Mouse (Mus musculus): ENCODE data around the gene Drc3. TPM values are rescaled to one million over a fixed set of nuclear protein-coding genes. Genes with fewer than 3 reads are reported as not detected.

Drc3 gene
- polyA plus RNA-seq, 1 experiment: 0.08 TPM

- H3ac ChIP-seq (ENCODE audit: control insufficient read depth, insufficient read length): no peak overlapping the region
- no peak overlapping the region for H3K4me3 ChIP-seq
- TF ChIP-seq E2F4 (IDR thresholded peaks at IDR 0.05; ENCODE audit: insufficient read depth): no peak
- TF ChIP-seq REST (IDR thresholded peaks at IDR 0.05; ENCODE audit: insufficient read depth, insufficient read length): no peak
- TF ChIP-seq POLR2AphosphoS2 (IDR thresholded peaks at IDR 0.05; ENCODE audit: insufficient read length, low read depth): no peak
- no peak for TF ChIP-seq POLR2A (IDR thresholded peaks at IDR 0.05; ENCODE audit: insufficient read length, low read depth)
- TF ChIP-seq MYOG (IDR thresholded peaks at IDR 0.05; ENCODE audit: control insufficient read depth in 1 of 3, insufficient read depth in 1 of 3, insufficient read length in 2 of 3, low read depth in 2 of 3): no peak
- TF ChIP-seq SRF (IDR thresholded peaks at IDR 0.05; ENCODE audit: control insufficient read depth, insufficient read length, low read depth): no peak
- no peak for TF ChIP-seq TCF12 (IDR thresholded peaks at IDR 0.05; ENCODE audit: insufficient read depth, poor library complexity, severe bottlenecking)
- no peak for TF ChIP-seq TCF3 (IDR thresholded peaks at IDR 0.05; ENCODE audit: insufficient read length, low read depth)
- no peak for TF ChIP-seq MAX (IDR thresholded peaks at IDR 0.05; ENCODE audit: low read depth)
- no peak for TF ChIP-seq CEBPB (IDR thresholded peaks at IDR 0.05; ENCODE audit: insufficient read depth, poor library complexity, severe bottlenecking)
- no peak for TF ChIP-seq USF1 (IDR thresholded peaks at IDR 0.05; ENCODE audit: low read depth)
- no peak for TF ChIP-seq MYOD1 (IDR thresholded peaks at IDR 0.05; ENCODE audit: control insufficient read depth in 1 of 3, insufficient read length in 2 of 3, low read depth in 2 of 3)
- H3K79me2 ChIP-seq (ENCODE audit: control insufficient read depth, insufficient read depth): peaks cover 4% of the 10 kb centered on the region
- no peaks in the 10 kb centered on the region for H3K27me3 ChIP-seq (ENCODE audit: control insufficient read depth, insufficient read depth, insufficient read length)
- no peaks in the 10 kb centered on the region for H3K36me3 ChIP-seq (ENCODE audit: control insufficient read depth, insufficient read depth)
- H3K4me2 ChIP-seq (ENCODE audit: low read depth): no peak overlapping the region
Observed at GRCm38 (mm10) chr11:60335771-60336170, 17.4 kb upstream of the Drc3 start.

DNA sequence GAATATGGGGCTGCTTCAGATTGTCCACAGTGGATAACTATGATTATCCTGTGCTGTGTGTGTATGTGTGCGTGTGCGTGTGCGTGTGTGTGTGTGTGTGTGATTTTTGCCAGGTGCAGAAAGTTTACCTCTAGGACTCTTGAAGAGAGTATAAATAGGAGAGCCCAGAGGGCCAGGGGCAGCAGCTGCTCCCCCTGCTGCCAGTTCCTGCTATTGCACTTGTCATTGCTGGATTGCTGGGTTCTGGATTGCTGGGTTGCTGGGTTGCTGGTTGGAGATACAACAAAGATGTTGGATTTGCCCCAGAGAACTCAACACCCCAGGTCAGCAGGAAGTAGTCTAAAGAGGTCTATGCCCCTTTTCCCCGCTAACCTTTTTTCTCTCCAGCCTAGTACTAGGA, 14.8 kb upstream of the Drc3 start:
- Histone ChIP-seq H3K27me3 (ENCODE audit: control insufficient read depth, insufficient read depth, insufficient read length) (no peaks in the 10 kb centered on the region), H3K36me3 (ENCODE audit: control insufficient read depth, insufficient read depth) (no peaks in the 10 kb centered on the region), H3ac (ENCODE audit: control insufficient read depth, insufficient read length) (no peak overlapping the region), H3K4me3 (no peak overlapping the region), H3K4me2 (ENCODE audit: low read depth) (no peak overlapping the region), H3K79me2 (ENCODE audit: control insufficient read depth, insufficient read depth) (no peaks in the 10 kb centered on the region)
- TF ChIP-seq POLR2A (IDR thresholded peaks at IDR 0.05; ENCODE audit: insufficient read length, low read depth): no peak
- no peak for TF ChIP-seq REST (IDR thresholded peaks at IDR 0.05; ENCODE audit: insufficient read depth, insufficient read length)

DNA sequence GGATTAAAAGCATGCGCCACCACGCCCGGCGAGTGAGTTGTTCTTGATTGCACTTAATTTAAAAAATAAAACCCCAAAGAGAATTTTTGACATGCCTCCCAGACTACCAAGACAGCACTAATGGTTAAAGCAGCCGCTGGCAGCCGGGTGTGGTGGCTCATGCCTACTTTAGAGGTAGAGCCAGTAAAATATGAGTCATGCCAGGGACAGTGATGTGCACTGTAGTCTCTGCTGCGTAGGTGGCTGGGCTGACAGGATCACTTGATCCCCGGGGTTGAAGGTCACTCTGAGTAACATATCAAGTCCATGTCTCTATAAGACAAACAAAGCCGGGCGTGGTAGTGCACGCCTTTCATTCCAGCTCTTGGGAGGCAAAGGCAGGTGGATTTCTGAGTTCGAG, 13.8 kb upstream of the Drc3 start:
- Histone ChIP-seq H3K36me3 (ENCODE audit: control insufficient read depth, insufficient read depth) (no peaks in the 10 kb centered on the region), H3ac (ENCODE audit: control insufficient read depth, insufficient read length) (no peak overlapping the region), H3K4me2 (ENCODE audit: low read depth) (no peak overlapping the region), H3K4me3 (no peak overlapping the region), H3K79me2 (ENCODE audit: control insufficient read depth, insufficient read depth) (no peaks in the 10 kb centered on the region), H3K27me3 (ENCODE audit: control insufficient read depth, insufficient read depth, insufficient read length) (no peaks in the 10 kb centered on the region)
- TF ChIP-seq MAX (IDR thresholded peaks at IDR 0.05; ENCODE audit: low read depth): no peak
- TF ChIP-seq TCF12 (IDR thresholded peaks at IDR 0.05; ENCODE audit: insufficient read depth, poor library complexity, severe bottlenecking): no peak
- TF ChIP-seq CEBPB (IDR thresholded peaks at IDR 0.05; ENCODE audit: insufficient read depth, poor library complexity, severe bottlenecking): no peak
- TF ChIP-seq USF1 (IDR thresholded peaks at IDR 0.05; ENCODE audit: low read depth): no peak
- no peak for TF ChIP-seq SRF (IDR thresholded peaks at IDR 0.05; ENCODE audit: control insufficient read depth, insufficient read length, low read depth)
- TF ChIP-seq E2F4 (IDR thresholded peaks at IDR 0.05; ENCODE audit: insufficient read depth): no peak
- no peak for TF ChIP-seq MYOG (IDR thresholded peaks at IDR 0.05; ENCODE audit: control insufficient read depth in 1 of 3, insufficient read depth in 1 of 3, insufficient read length in 2 of 3, low read depth in 2 of 3)
- no peak for TF ChIP-seq MYOD1 (IDR thresholded peaks at IDR 0.05; ENCODE audit: control insufficient read depth in 1 of 3, insufficient read length in 2 of 3, low read depth in 2 of 3)
- no peak for TF ChIP-seq REST (IDR thresholded peaks at IDR 0.05; ENCODE audit: insufficient read depth, insufficient read length)
- no peak for TF ChIP-seq POLR2A (IDR thresholded peaks at IDR 0.05; ENCODE audit: insufficient read length, low read depth)
- no peak for TF ChIP-seq POLR2AphosphoS2 (IDR thresholded peaks at IDR 0.05; ENCODE audit: insufficient read length, low read depth)
- TF ChIP-seq TCF3 (IDR thresholded peaks at IDR 0.05; ENCODE audit: insufficient read length, low read depth): no peak

- Histone ChIP-seq H3K27me3 (ENCODE audit: control insufficient read depth, insufficient read depth, insufficient read length) (no peaks in the 10 kb centered on the region), H3K4me3 (no peak overlapping the region), H3K4me2 (ENCODE audit: low read depth) (no peak overlapping the region), H3ac (ENCODE audit: control insufficient read depth, insufficient read length) (no peak overlapping the region), H3K36me3 (ENCODE audit: control insufficient read depth, insufficient read depth) (no peaks in the 10 kb centered on the region), H3K79me2 (ENCODE audit: control insufficient read depth, insufficient read depth) (peaks cover 24% of the 10 kb centered on the region)
- TF ChIP-seq MYOD1 (IDR thresholded peaks at IDR 0.05; ENCODE audit: control insufficient read depth in 1 of 3, insufficient read length in 2 of 3, low read depth in 2 of 3) (no peak), POLR2A (IDR thresholded peaks at IDR 0.05; ENCODE audit: insufficient read length, low read depth) (no peak), POLR2AphosphoS2 (IDR thresholded peaks at IDR 0.05; ENCODE audit: insufficient read length, low read depth) (no peak), SRF (IDR thresholded peaks at IDR 0.05; ENCODE audit: control insufficient read depth, insufficient read length, low read depth) (no peak), CEBPB (IDR thresholded peaks at IDR 0.05; ENCODE audit: insufficient read depth, poor library complexity, severe bottlenecking) (no peak), TCF12 (IDR thresholded peaks at IDR 0.05; ENCODE audit: insufficient read depth, poor library complexity, severe bottlenecking) (no peak), MYOG (IDR thresholded peaks at IDR 0.05; ENCODE audit: control insufficient read depth in 1 of 3, insufficient read depth in 1 of 3, insufficient read length in 2 of 3, low read depth in 2 of 3) (no peak), USF1 (IDR thresholded peaks at IDR 0.05; ENCODE audit: low read depth) (no peak), REST (IDR thresholded peaks at IDR 0.05; ENCODE audit: insufficient read depth, insufficient read length) (no peak), TCF3 (IDR thresholded peaks at IDR 0.05; ENCODE audit: insufficient read length, low read depth) (no peak), MAX (IDR thresholded peaks at IDR 0.05; ENCODE audit: low read depth) (no peak), E2F4 (IDR thresholded peaks at IDR 0.05; ENCODE audit: insufficient read depth) (no peak)
Observed at GRCm38 (mm10) chr11:60345868-60346267, 7.3 kb upstream of the Drc3 start.

GRCm38 (mm10) chr11:60346537-60346936, 6.6 kb upstream of the Drc3 start:
- Histone ChIP-seq H3K4me3 (no peak overlapping the region), H3K27me3 (ENCODE audit: control insufficient read depth, insufficient read depth, insufficient read length) (no peaks in the 10 kb centered on the region), H3K79me2 (ENCODE audit: control insufficient read depth, insufficient read depth) (peaks cover 29% of the 10 kb centered on the region), H3ac (ENCODE audit: control insufficient read depth, insufficient read length) (no peak overlapping the region), H3K36me3 (ENCODE audit: control insufficient read depth, insufficient read depth) (no peaks in the 10 kb centered on the region), H3K4me2 (ENCODE audit: low read depth) (peak overlapping the region; percentile 32)
- no peak for TF ChIP-seq TCF3 (IDR thresholded peaks at IDR 0.05; ENCODE audit: insufficient read length, low read depth)
- TF ChIP-seq MAX (IDR thresholded peaks at IDR 0.05; ENCODE audit: low read depth): no peak
- no peak for TF ChIP-seq POLR2AphosphoS2 (IDR thresholded peaks at IDR 0.05; ENCODE audit: insufficient read length, low read depth)
- no peak for TF ChIP-seq MYOD1 (IDR thresholded peaks at IDR 0.05; ENCODE audit: control insufficient read depth in 1 of 3, insufficient read length in 2 of 3, low read depth in 2 of 3)
- no peak for TF ChIP-seq TCF12 (IDR thresholded peaks at IDR 0.05; ENCODE audit: insufficient read depth, poor library complexity, severe bottlenecking)
- no peak for TF ChIP-seq REST (IDR thresholded peaks at IDR 0.05; ENCODE audit: insufficient read depth, insufficient read length)
- no peak for TF ChIP-seq SRF (IDR thresholded peaks at IDR 0.05; ENCODE audit: control insufficient read depth, insufficient read length, low read depth)
- TF ChIP-seq MYOG (IDR thresholded peaks at IDR 0.05; ENCODE audit: control insufficient read depth in 1 of 3, insufficient read depth in 1 of 3, insufficient read length in 2 of 3, low read depth in 2 of 3): no peak
- no peak for TF ChIP-seq CEBPB (IDR thresholded peaks at IDR 0.05; ENCODE audit: insufficient read depth, poor library complexity, severe bottlenecking)
- TF ChIP-seq POLR2A (IDR thresholded peaks at IDR 0.05; ENCODE audit: insufficient read length, low read depth): no peak
- no peak for TF ChIP-seq E2F4 (IDR thresholded peaks at IDR 0.05; ENCODE audit: insufficient read depth)
- no peak for TF ChIP-seq USF1 (IDR thresholded peaks at IDR 0.05; ENCODE audit: low read depth)
